7 mouse cellular contexts compared by ENCODE assay signal in the genomic region with DNA sequence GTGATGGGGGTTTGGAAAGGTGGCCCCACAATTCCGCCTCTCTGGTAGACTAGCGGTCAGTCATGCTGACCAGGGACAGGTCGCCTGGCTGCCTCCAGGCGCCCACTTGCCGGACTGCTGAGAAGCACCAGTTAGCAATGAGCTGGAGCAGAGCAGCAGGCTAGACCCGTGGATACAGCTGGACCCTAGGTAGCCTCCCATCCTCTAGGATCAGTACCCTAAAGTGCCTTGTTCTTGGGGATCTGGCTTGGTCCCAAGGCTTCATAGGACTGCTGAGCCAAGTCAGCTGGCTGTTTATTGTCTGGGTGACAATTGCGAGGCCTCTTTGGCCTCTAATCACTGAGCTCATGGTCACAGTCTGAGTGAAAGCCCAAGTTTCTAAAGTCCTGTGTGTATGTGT. TPM values are rescaled to one million over a fixed set of nuclear protein-coding genes. Genes with fewer than 3 reads are reported as not detected.
A peak's percentile ranks its signal among the peaks of the same experiment; 100 is the strongest.
DNase-seq lines count a peak whose midpoint lies in the region; ATAC-seq and TF ChIP-seq lines count a peak whose summit lies in the region.

No protein-coding gene starts in this region.

- no peak for TF ChIP-seq POLR2A in spleen, adult 2 months (IDR thresholded peaks at IDR 0.05; ENCODE audit: low read depth, low read length)

- no peak for DNase-seq in spleen, adult 2 months (ENCODE audit: low read depth in 1 of 2, low spot score in 2 of 2)
- no peak for DNase-seq in spleen, postnatal 4 days (ENCODE audit: low spot score in 2 of 2)
- DNase-seq in limb, embryonic 10.5 days (ENCODE audit: low spot score): no peak
- DNase-seq in midbrain, postnatal 0 days (ENCODE audit: low spot score): no peak
- DNase-seq in right cerebral cortex, postnatal 36 days (ENCODE audit: low spot score in 2 of 2): no peak
- no peak for DNase-seq in left cerebral cortex, postnatal 10 days (ENCODE audit: extremely low spot score in 1 of 2, low spot score in 2 of 2)

- H3K9ac ChIP-seq in forebrain, embryonic 16.5 days (replicated peaks; ENCODE audit: low read depth, low read length): peak overlapping the region; percentile 66
- H3K9ac ChIP-seq in midbrain, postnatal 0 days (replicated peaks; ENCODE audit: low read length, poor library complexity, severe bottlenecking): peak overlapping the region; percentile 79

- intact Hi-C loops in left cerebral cortex, postnatal 10 days (cut with DNase I): loop anchor here (5.0 to 10.0 kb wide), 2 partner anchors 189 to 344 kb away; no protein-coding TSS in a partner anchor

- H3K4me1 ChIP-seq in spleen, adult 2 months (ENCODE audit: control insufficient read depth, insufficient read depth, insufficient read length): no peaks in the 10 kb centered on the region; the same call in 1 of the 2 replicates
- H3K4me1 ChIP-seq in forebrain, embryonic 16.5 days (replicated peaks; ENCODE audit: control insufficient read depth, insufficient read depth, low read length): peaks cover 6% of the 10 kb centered on the region; the same call in 1 of the 2 replicates
- peaks cover 22% of the 10 kb centered on the region for H3K4me1 ChIP-seq in limb, embryonic 10.5 days
- peaks cover 7% of the 10 kb centered on the region; the same call in 1 of the 2 replicates for H3K4me1 ChIP-seq in midbrain, postnatal 0 days (ENCODE audit: insufficient read depth, low read length)

- peak overlapping the region; percentile 38; the same call in 1 of the 2 replicates for H3K4me3 ChIP-seq in spleen, adult 2 months (ENCODE audit: extremely low read depth, insufficient read depth, insufficient read length)
- peak overlapping the region; percentile 61 for H3K4me3 ChIP-seq in forebrain, embryonic 16.5 days (replicated peaks; ENCODE audit: low read length)
- peak overlapping the region; percentile 82 for H3K4me3 ChIP-seq in limb, embryonic 10.5 days
- peak overlapping the region; percentile 68 for H3K4me3 ChIP-seq in midbrain, postnatal 0 days (ENCODE audit: low read depth, low read length)

- no peaks in the 10 kb centered on the region for H3K36me3 ChIP-seq in spleen, adult 2 months (ENCODE audit: control insufficient read depth, insufficient read depth, low read length)
- H3K36me3 ChIP-seq in forebrain, embryonic 16.5 days (ENCODE audit: control insufficient read depth, insufficient read depth): no peaks in the 10 kb centered on the region
- H3K36me3 ChIP-seq in limb, embryonic 10.5 days: no peaks in the 10 kb centered on the region
- H3K36me3 ChIP-seq in midbrain, postnatal 0 days (ENCODE audit: insufficient read depth, low read length): no peaks in the 10 kb centered on the region

- no peaks in the 10 kb centered on the region for H3K9me3 ChIP-seq in forebrain, embryonic 16.5 days (ENCODE audit: control insufficient read depth, low read length)
- no peaks in the 10 kb centered on the region for H3K9me3 ChIP-seq in limb, embryonic 10.5 days (replicated peaks)
- H3K9me3 ChIP-seq in midbrain, postnatal 0 days (ENCODE audit: low read length): no peaks in the 10 kb centered on the region

- H3K4me2 ChIP-seq in forebrain, embryonic 16.5 days (ENCODE audit: low read length): peak overlapping the region; percentile 95
- H3K4me2 ChIP-seq in midbrain, postnatal 0 days (ENCODE audit: low read depth, low read length, poor library complexity, severe bottlenecking): peak overlapping the region; percentile 78

- H3K27ac ChIP-seq in spleen, adult 2 months (ENCODE audit: insufficient read depth, low read length): no peak overlapping the region
- no peak overlapping the region for H3K27ac ChIP-seq in forebrain, embryonic 16.5 days (ENCODE audit: low read length)
- H3K27ac ChIP-seq in limb, embryonic 10.5 days: no peak overlapping the region
- H3K27ac ChIP-seq in midbrain, postnatal 0 days (ENCODE audit: low read depth, low read length): peak overlapping the region; percentile 67; the same call in 1 of the 2 replicates

- peaks cover 10% of the 10 kb centered on the region for H3K27me3 ChIP-seq in spleen, adult 2 months (ENCODE audit: control insufficient read depth, insufficient read depth, low read length)
- 0 out of 2 replicates have a peak, but pooled peaks cover 2% of the 10 kb centered on the region for H3K27me3 ChIP-seq in forebrain, embryonic 16.5 days (replicated peaks; ENCODE audit: control insufficient read depth, insufficient read depth, low read length)
- H3K27me3 ChIP-seq in limb, embryonic 10.5 days (ENCODE audit: low read depth, poor library complexity, severe bottlenecking): peaks cover 50% of the 10 kb centered on the region
- no peaks in the 10 kb centered on the region for H3K27me3 ChIP-seq in midbrain, postnatal 0 days (ENCODE audit: insufficient read depth, low read length)

- 57% methylated on average over 7 of the region's 7 CpGs for WGBS in spleen, adult 2 months
- 10% methylated on average over 7 of the region's 7 CpGs for WGBS in forebrain, embryonic 16.5 days
- 21% methylated on average over 7 of the region's 7 CpGs for WGBS in limb, embryonic 10.5 days
- 11% methylated on average over 7 of the region's 7 CpGs for WGBS in midbrain, postnatal 0 days

- ATAC-seq in forebrain, embryonic 16.5 days: no peak
- no peak for ATAC-seq in midbrain, postnatal 0 days (ENCODE audit: low FRiP score)

- TF ChIP-seq CTCF in spleen, adult 2 months (IDR thresholded peaks at IDR 0.05; ENCODE audit: extremely low read depth, insufficient read depth, insufficient read length, insufficient replicate concordance): no peak
- TF ChIP-seq CTCF in midbrain, postnatal 0 days (IDR thresholded peaks at IDR 0.05): no peak

RNA-seq across cellular contexts. Expression of gene Gas7, which starts 0.8 kb away (rescaled TPM):
- 4.3 and 4.7 TPM in 2 replicates for polyA plus RNA-seq in spleen, adult 2 months (2012; rRNA removed)
- 75.1 TPM in 2 replicates for polyA plus RNA-seq in forebrain, embryonic 16.5 days (2015; fragmentation: Nextera tagmentation; extraction: Ambion mirVana)
- polyA plus RNA-seq in limb, embryonic 10.5 days (2016; fragmentation: Nextera tagmentation; extraction: Ambion mirVana): 1.8 and 2.7 TPM in 2 replicates
- total RNA-seq in midbrain, postnatal 0 days (2014; rRNA removed): 118 and 135 TPM in 2 replicates
- 80.3 and 82.1 TPM in 2 replicates for polyA plus RNA-seq in midbrain, postnatal 0 days (2015; fragmentation: Nextera tagmentation; extraction: Ambion mirVana)
- 100 to 1,000 TPM; 480 to 508 TPM for total RNA-seq in left cerebral cortex, postnatal 10 days (2021)

Comparison
In these comparisons a context has a peak if more than half of its experiments do, and no peak if none do; other contexts are left out.
1. RNA of gene Gas7, which starts 0.8 kb away (polyA plus RNA-seq): 80.3 to 82.1 TPM in midbrain, postnatal 0 days and 75.1 TPM in forebrain, embryonic 16.5 days; 4.3 to 4.7 TPM in spleen, adult 2 months and 1.8 to 2.7 TPM in limb, embryonic 10.5 days; every median in the first group is over 10 times any median in the second.
2. Peak in every context shown above with its lines, with median percentiles within 50 percentile points of each other: H3K4me3 ChIP-seq.